Mouse (Mus musculus) heart, embryonic 13.5 days (tissue): ENCODE measurements at regions not wholly inside any gene's neighbourhood (a gene's known extent, or its start where the extent isn't known, plus 50 kb on each side); places are given as distances from the start of the nearest gene placed in this dataset.

Source experiments
- ATAC-seq: fragments of 200-750 bp; cut with Nextera tagmentation; 2 replicates; pipeline ENCODE4 v1.8.0; 2017; ENCODE audit warnings: moderate TSS enrichment; ENCODE audit not compliant: insufficient number of reproducible peaks, low FRiP score, low TSS enrichment; ENCODE audit errors: extremely low read depth
- H3K27ac ChIP-seq: fragments of 300-500 bp; sonication (generic); replicated peaks from 2 replicates; pipeline ENCODE4 v1.5.1; 2015; ENCODE audit warnings: moderate library complexity, mild to moderate bottlenecking, inconsistent platforms
- H3K27me3 ChIP-seq: fragments of 300-500 bp; sonication (generic); replicated peaks from 2 replicates; pipeline ENCODE4 v1.6.1; 2015; ENCODE audit warnings: mild to moderate bottlenecking, inconsistent platforms
- H3K36me3 ChIP-seq: fragments of 300-500 bp; sonication (generic); 2 replicates; pipeline ENCODE4 v1.6.1; 2015; ENCODE audit warnings: mild to moderate bottlenecking, inconsistent platforms
- H3K4me1 ChIP-seq: fragments of 300-500 bp; sonication (generic); 2 replicates; pipeline ENCODE4 v1.6.1; 2015; ENCODE audit warnings: inconsistent platforms
- H3K4me2 ChIP-seq: fragments of 300-500 bp; sonication (generic); 2 replicates; pipeline ENCODE4 v1.6.1; 2015; ENCODE audit warnings: inconsistent platforms, mild to moderate bottlenecking, moderate library complexity
- H3K4me3 ChIP-seq: fragments of 300-500 bp; sonication (generic); 2 replicates; pipeline ENCODE4 v1.5.1; 2015; ENCODE audit warnings: moderate library complexity, mild to moderate bottlenecking, inconsistent platforms
- H3K9ac ChIP-seq: fragments of 300-500 bp; sonication (generic); 2 replicates; pipeline ENCODE4 v1.6.1; 2015; ENCODE audit warnings: inconsistent platforms, mild to moderate bottlenecking, moderate library complexity
- H3K9me3 ChIP-seq: fragments of 300-500 bp; sonication (generic); 2 replicates; pipeline ENCODE4 v1.6.1; 2016; ENCODE audit warnings: inconsistent platforms
- WGBS: fragments of 180-500 bp; shearing (Covaris S2); methylation state at CpG from one replicate; pipeline ENCODE4 v1.1.7; 2015; ENCODE audit warnings: mixed read lengths; 5-methylcytosine and 5-hydroxymethylcytosine counted together

DNA sequence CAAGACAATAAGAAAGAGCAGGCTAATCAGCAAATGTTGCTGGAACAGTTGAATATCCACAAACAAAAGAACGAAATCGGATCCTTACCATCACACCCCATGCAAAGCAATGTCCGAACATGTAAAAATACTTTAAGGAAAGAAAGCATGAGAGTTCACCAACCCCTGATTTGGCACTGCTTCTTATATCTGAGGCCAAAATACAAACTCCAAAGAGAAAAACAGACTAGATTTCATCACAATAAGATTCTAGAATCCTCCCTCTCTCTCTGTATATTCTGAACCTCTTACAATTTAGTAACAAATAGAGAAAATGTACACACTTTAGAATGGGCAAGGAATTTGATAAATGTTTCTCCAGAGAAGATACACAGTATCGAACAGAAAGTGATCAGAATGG, 315.9 kb upstream of the Zmiz1 start:
- Histone ChIP-seq H3K9ac (no peak overlapping the region), H3K4me3 (no peak overlapping the region), H3K4me1 (peaks cover 23% of the 10 kb centered on the region), H3K27me3 (no peaks in the 10 kb centered on the region), H3K27ac (no peak overlapping the region), H3K4me2 (no peak overlapping the region), H3K36me3 (no peaks in the 10 kb centered on the region), H3K9me3 (no peaks in the 10 kb centered on the region)
- no peak for ATAC-seq
- WGBS: 84% methylated on average over 4 of the region's 4 CpGs

DNA sequence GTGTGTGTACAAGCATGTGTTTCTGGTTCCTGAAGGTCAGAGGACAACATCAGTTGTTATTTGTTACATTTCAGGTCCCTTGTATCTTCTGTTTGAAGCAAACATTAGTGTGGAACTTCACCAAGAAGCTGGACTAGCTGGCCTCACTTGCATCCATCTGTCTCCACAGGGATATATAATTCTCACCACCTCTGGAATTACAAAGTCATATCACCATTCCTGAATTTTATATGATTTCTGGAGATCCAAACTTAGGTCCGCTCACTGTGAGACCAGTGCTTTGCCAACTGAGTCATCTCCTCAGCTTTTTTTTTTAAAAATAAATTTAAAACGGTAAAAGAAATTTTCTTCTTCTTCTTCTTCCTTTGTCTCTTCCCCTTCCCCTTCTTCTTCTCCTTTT, 311.3 kb upstream of the Zmiz1 start:
- Histone ChIP-seq H3K9ac (no peak overlapping the region), H3K4me2 (no peak overlapping the region), H3K27me3 (no peaks in the 10 kb centered on the region), H3K36me3 (no peaks in the 10 kb centered on the region), H3K27ac (no peak overlapping the region), H3K4me3 (no peak overlapping the region), H3K4me1 (peaks cover 14% of the 10 kb centered on the region), H3K9me3 (no peaks in the 10 kb centered on the region)
- ATAC-seq: no peak
- WGBS: 82% methylated on average over 2 of the region's 2 CpGs

DNA sequence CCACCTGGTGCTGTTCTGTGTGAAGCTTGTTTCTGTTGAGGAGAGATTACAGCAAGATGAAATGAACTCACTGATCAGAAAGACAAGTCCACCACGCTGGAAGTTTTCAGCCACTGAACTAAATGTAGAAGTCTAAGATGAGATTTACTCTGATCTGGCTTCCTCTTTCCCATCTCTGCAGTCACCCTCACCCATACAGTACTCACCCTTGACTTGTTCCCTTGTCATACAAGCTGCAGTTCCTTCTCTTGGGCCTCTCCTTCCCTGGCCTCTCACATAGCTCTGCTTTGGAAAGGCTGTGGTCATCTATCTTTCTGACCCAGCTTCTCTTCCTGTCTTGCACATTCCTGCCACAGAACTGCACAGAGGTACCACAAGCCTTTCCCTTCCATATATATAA, 308.0 kb upstream of the Zmiz1 start:
- no peak overlapping the region for H3K4me2 ChIP-seq
- no peak overlapping the region for H3K27ac ChIP-seq
- no peaks in the 10 kb centered on the region for H3K27me3 ChIP-seq
- no peak for ATAC-seq
- no peak overlapping the region for H3K4me3 ChIP-seq
- peaks cover 44% of the 10 kb centered on the region for H3K4me1 ChIP-seq
- no peaks in the 10 kb centered on the region for H3K36me3 ChIP-seq
- WGBS: 84% methylated on average over 1 of the region's 1 CpGs
- H3K9ac ChIP-seq: no peak overlapping the region
- no peaks in the 10 kb centered on the region for H3K9me3 ChIP-seq

DNA sequence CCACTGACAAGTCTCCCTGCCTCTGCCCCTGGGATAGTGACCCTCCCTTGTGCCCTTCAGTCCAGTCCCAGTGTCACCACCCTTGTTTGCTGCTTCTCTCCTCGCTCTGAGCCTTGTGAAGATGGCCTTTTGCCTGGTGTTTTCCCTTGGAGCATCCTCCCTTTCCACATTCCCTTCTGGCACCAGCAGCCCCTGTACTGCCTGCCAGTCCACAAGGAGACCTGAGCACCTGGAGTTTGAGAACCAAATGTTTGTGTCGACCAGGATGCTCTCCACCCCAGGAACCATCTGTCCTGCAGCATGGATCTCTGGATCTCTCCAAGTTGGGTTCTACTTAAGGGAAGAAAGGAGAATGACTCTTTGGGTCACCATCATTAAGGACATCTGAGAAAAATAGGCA, 307.5 kb upstream of the Zmiz1 start:
- H3K4me1 ChIP-seq: peaks cover 47% of the 10 kb centered on the region
- no peak overlapping the region for H3K4me2 ChIP-seq
- no peak for ATAC-seq
- no peaks in the 10 kb centered on the region for H3K36me3 ChIP-seq
- H3K27me3 ChIP-seq: no peaks in the 10 kb centered on the region
- no peak overlapping the region for H3K4me3 ChIP-seq
- no peak overlapping the region for H3K27ac ChIP-seq
- 67% methylated on average over 2 of the region's 2 CpGs for WGBS
- H3K9me3 ChIP-seq: no peaks in the 10 kb centered on the region
- no peak overlapping the region for H3K9ac ChIP-seq

DNA sequence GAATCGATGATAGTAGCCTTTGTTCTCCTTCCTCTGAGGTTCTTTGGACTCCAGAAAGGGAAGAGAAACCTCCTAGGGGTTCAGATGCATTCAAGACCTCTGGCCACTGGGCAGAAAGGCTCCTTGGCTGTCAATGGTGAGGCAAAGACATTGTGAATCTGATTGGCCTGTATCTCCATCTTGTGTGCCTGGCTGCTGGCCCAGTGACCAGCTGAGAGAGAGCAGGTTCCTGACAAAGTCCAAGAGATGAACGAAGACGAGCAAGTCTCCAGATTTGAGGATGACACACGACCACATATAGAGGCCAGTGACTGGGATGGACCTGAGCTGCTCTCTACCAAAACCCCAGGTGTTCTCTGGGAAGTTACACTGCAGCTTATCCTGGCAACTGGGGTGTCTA, 305.4 kb upstream of the Zmiz1 start:
- H3K27me3 ChIP-seq: no peaks in the 10 kb centered on the region
- no peak overlapping the region for H3K4me2 ChIP-seq
- no peaks in the 10 kb centered on the region for H3K9me3 ChIP-seq
- ATAC-seq: no peak
- peaks cover 64% of the 10 kb centered on the region for H3K4me1 ChIP-seq
- H3K9ac ChIP-seq: no peak overlapping the region
- 82% methylated on average over 4 of the region's 4 CpGs for WGBS
- no peaks in the 10 kb centered on the region for H3K36me3 ChIP-seq
- H3K27ac ChIP-seq: peak overlapping the region; percentile 92; the same call in 1 of the 2 replicates
- H3K4me3 ChIP-seq: no peak overlapping the region

DNA sequence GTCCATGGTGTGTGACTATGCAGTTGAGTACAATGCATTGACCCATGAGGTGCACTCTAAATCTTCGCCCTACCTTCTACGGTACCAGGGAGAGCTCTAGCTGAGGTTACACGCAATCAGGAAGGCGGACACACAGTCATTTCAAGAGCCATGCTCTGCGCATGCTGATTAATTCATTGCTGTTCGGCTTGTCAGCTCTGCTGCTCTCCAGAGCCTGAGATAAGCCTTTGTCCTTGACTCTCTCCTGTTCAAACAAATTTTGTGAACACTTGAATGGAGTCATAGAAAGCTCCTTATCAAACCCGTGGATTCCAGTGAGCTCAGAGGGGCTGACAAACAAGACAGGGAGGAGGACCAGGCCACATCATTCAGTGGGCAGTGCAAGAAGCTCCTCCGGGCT, 304.8 kb upstream of the Zmiz1 start:
- Histone ChIP-seq H3K27me3 (no peaks in the 10 kb centered on the region), H3K4me1 (peaks cover 64% of the 10 kb centered on the region), H3K27ac (peak overlapping the region; percentile 92), H3K4me3 (no peak overlapping the region), H3K9me3 (no peaks in the 10 kb centered on the region), H3K4me2 (peak overlapping the region; percentile 14; the same call in 1 of the 2 replicates), H3K36me3 (no peaks in the 10 kb centered on the region), H3K9ac (no peak overlapping the region)
- no peak for ATAC-seq
- WGBS: 30% methylated on average over 8 of the region's 8 CpGs

DNA sequence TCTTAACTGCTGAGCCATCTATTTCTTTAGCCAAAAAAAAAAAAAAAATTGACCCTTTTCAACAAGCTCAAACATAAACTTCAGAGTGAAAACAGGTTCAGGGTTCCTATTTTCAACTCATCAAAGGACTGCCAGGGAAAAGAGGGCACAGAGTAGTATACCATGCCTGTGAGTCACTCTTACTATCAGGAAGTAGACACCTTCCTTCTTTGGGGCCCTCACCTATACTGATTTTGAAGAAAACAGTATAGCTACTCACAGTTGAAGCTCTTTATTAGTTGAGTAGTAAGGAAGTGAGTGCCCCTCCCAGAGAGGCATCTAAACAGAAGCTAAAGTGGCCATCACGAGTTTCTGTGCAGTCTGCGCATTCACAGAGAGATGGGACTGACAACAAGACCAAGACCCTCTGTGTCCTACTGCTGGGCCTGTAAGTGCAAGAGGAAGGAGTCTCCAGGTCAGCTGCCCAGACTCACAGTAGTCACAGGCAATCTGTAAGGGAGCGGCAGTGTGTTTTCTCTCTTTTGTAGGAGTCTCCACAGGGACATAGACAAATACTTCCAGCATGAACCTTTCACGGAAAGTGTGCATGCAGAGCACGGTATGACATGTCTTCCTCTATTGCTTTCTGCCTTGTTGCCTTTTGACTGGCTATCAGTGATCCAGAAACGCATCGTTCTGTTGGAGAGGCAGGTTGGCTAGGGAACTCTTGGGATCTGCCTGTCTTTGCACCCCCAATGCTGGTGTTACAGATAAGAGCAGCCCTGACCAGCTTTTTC, 303.8 kb upstream of the Zmiz1 start:
- ATAC-seq: no peak

DNA sequence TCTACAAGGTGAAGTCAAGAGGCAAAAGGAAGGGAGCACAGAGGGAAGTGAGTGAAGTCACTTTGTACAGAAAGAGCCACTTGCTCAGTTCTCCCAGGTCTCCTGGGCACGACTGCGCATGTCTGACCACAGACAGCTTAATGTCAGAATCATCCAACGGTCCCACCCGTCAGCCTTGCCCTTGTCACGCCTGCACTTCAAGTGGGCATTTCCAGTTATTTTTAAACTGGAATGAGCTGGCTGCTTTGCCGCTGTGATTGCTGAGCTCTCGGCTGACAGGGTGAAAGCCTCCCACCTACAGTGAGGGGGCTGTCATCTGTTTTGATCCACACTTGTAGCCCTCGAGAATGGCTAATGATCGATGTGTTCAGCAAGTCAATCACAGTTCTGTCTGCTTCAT, 302.8 kb upstream of the Zmiz1 start:
- Histone ChIP-seq H3K4me1 (peaks cover 57% of the 10 kb centered on the region), H3K9ac (peak overlapping the region; percentile 55; the same call in 1 of the 2 replicates), H3K4me3 (no peak overlapping the region), H3K27ac (peak overlapping the region; percentile 92), H3K27me3 (no peaks in the 10 kb centered on the region), H3K9me3 (no peaks in the 10 kb centered on the region), H3K4me2 (peak overlapping the region; percentile 27; the same call in 1 of the 2 replicates), H3K36me3 (no peaks in the 10 kb centered on the region)
- peak; percentile 56; the same call in 1 of the 2 replicates for ATAC-seq
- 24% methylated on average over 9 of the region's 9 CpGs for WGBS

More for the DNA sequence above, 303.8 kb upstream of the Zmiz1 start:
- Histone ChIP-seq H3K9me3 (no peaks in the 10 kb centered on the region), H3K27me3 (no peaks in the 10 kb centered on the region), H3K27ac (peak overlapping the region; percentile 92), H3K4me3 (no peak overlapping the region), H3K36me3 (no peaks in the 10 kb centered on the region), H3K9ac (peak overlapping the region; percentile 20; the same call in 1 of the 2 replicates), H3K4me2 (0 out of 2 replicates have a peak overlapping the region, but pooled peaks have one; percentile 18), H3K4me1 (peaks cover 64% of the 10 kb centered on the region)
- 43% methylated on average over 7 of the region's 7 CpGs for WGBS

DNA sequence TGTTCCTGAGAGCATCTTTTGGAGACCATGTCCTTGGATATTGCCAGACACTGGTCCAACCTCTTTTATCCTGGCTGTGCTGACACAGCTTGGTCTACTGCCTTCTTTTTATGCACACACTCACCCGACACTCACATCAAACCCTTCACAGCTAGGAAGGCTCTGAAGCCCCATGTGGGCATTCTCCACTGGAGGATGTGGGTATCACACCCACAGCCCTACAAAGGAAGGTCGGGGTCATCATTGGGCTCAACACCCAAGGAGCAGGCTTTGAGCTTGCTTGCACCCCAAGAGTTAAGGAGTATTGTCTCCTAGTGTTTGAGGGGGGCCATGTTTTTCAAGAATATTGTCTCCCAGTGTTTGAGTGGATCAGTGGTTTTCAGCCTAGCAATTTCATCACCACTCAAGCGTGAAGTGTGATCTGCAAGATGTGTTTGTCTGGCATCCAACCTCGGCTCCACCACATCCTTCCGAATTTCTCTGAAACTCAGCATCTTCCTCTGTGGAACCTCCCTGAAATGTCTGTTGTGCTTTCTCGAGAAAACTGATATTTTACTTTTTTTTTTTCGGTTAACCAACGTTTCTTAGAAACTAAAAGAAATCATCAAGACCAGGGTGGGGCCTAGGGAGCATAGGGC, 297.2 kb upstream of the Zmiz1 start:
- Histone ChIP-seq H3K27me3 (no peaks in the 10 kb centered on the region), H3K9me3 (no peaks in the 10 kb centered on the region), H3K4me1 (peaks cover 19% of the 10 kb centered on the region), H3K9ac (no peak overlapping the region), H3K4me2 (no peak overlapping the region), H3K36me3 (no peaks in the 10 kb centered on the region), H3K4me3 (no peak overlapping the region), H3K27ac (no peak overlapping the region)
- WGBS: 76% methylated on average over 8 of the region's 8 CpGs
- ATAC-seq: no peak

DNA sequence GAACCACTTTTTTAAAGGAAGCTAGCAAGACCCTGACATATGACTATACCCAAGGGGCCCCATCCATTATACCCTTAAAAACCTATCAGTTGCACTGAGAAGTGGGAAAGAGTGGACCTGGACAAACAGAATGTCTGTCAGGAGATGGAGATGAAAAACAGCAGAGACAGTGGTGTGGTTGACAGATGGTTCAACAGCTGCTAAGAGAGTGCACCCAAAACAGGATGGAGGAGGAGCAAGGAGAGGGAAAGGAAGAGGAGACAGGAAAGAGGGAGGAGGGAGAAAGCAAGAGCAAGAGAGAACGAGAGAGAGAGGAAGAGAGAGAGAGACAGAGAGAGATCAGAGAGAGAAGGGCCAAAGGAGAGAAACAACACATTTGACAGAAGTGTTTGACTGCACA, 292.8 kb upstream of the Zmiz1 start:
- no peak overlapping the region for H3K4me3 ChIP-seq
- WGBS: 43% methylated on average over 1 of the region's 1 CpGs
- no peak overlapping the region for H3K9ac ChIP-seq

DNA sequence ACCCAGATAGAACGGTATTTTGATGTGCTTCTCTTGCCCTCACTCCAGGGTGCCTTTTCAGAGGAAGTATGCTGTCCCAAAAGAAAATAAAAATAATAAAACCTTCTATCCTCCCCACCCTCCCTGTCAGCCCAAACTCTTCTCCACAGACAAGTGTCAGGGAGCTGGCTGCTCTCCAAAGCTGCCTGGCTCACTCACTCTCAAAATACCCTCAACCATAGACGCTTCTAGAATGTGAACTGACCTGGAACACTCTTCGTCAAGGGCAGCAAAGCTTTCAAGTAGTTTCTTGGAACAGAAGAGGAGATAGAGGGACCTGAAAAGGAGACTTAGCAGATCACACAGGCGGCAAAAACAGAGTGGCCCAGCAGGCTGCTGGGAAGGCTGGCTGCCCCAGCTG, 291.4 kb upstream of the Zmiz1 start:
- no peaks in the 10 kb centered on the region for H3K9me3 ChIP-seq
- ATAC-seq: no peak; the same call in 1 of the 2 replicates
- no peaks in the 10 kb centered on the region for H3K27me3 ChIP-seq
- 21% methylated on average over 4 of the region's 4 CpGs for WGBS
- peak overlapping the region; percentile 81 for H3K27ac ChIP-seq
- H3K36me3 ChIP-seq: no peaks in the 10 kb centered on the region
- H3K9ac ChIP-seq: 0 out of 2 replicates have a peak overlapping the region, but pooled peaks have one; percentile 34
- H3K4me3 ChIP-seq: no peak overlapping the region
- peaks cover 32% of the 10 kb centered on the region for H3K4me1 ChIP-seq
- H3K4me2 ChIP-seq: no peak overlapping the region

More for the DNA sequence above, 292.8 kb upstream of the Zmiz1 start:
- Histone ChIP-seq H3K36me3 (no peaks in the 10 kb centered on the region), H3K27ac (no peak overlapping the region), H3K4me2 (no peak overlapping the region), H3K27me3 (no peaks in the 10 kb centered on the region), H3K4me1 (peaks cover 32% of the 10 kb centered on the region), H3K9me3 (no peaks in the 10 kb centered on the region)
- ATAC-seq: no peak
